Mouse (Mus musculus) intestine, postnatal 0 days (tissue): ENCODE data around the gene Ripply1. TPM values are rescaled to one million over a fixed set of nuclear protein-coding genes. Genes with fewer than 3 reads are reported as not detected.

Experiments
- ATAC-seq: fragments of 200-750 bp; cut with Nextera tagmentation; 2 replicates; pipeline ENCODE4 v1.8.0; 2017; ENCODE audit warnings: mild to moderate bottlenecking, moderate TSS enrichment, moderate library complexity
- H3K27ac ChIP-seq: fragments of 300-500 bp; sonication (generic); 2 replicates; pipeline ENCODE4 v1.5.1; 2014; ENCODE audit warnings: mild to moderate bottlenecking, low read depth, low read length, moderate library complexity
- H3K27me3 ChIP-seq: fragments of 300-500 bp; sonication (generic); replicated peaks from 2 replicates; pipeline ENCODE4 v1.6.1; 2014; ENCODE audit warnings: low read length, mixed read lengths; ENCODE audit not compliant: control insufficient read depth, insufficient read depth
- H3K36me3 ChIP-seq: fragments of 300-500 bp; sonication (generic); 2 replicates; pipeline ENCODE4 v1.6.1; 2014; ENCODE audit warnings: mild to moderate bottlenecking, moderate library complexity; ENCODE audit not compliant: control insufficient read depth, insufficient read depth
- H3K4me1 ChIP-seq: fragments of 300-500 bp; sonication (generic); replicated peaks from 2 replicates; pipeline ENCODE4 v1.6.1; 2014; ENCODE audit warnings: antibody characterized with exemption, low read length, mixed read lengths; ENCODE audit not compliant: control insufficient read depth, insufficient read depth
- H3K4me2 ChIP-seq: fragments of 300-500 bp; sonication (generic); replicated peaks from 2 replicates; pipeline ENCODE4 v1.6.1; 2014; ENCODE audit warnings: low read depth, mild to moderate bottlenecking, moderate library complexity
- H3K4me3 ChIP-seq: fragments of 300-500 bp; sonication (generic); 2 replicates; pipeline ENCODE4 v1.5.1; 2014; ENCODE audit warnings: low read depth, low read length
- H3K9ac ChIP-seq: fragments of 300-500 bp; sonication (generic); 2 replicates; pipeline ENCODE4 v1.6.1; 2014; ENCODE audit warnings: mild to moderate bottlenecking, low read depth, low read length
- H3K9me3 ChIP-seq: fragments of 300-500 bp; sonication (generic); 2 replicates; pipeline ENCODE4 v1.6.1; 2016; ENCODE audit warnings: mixed run types; ENCODE audit not compliant: control insufficient read depth
- CTCF ChIP-seq: sonication (generic); IDR thresholded peaks from 2 replicates; pipeline ENCODE4 v1.5.1; 2016; ENCODE audit warnings: low read depth, mild to moderate bottlenecking, control low read depth, antibody characterized with exemption, moderate library complexity
- WGBS: fragments of 180-500 bp; shearing (Covaris S2); extraction: QIAGEN DNeasy Blood & Tissue Kit; methylation state at CpG from one replicate; pipeline ENCODE4 v1.1.7; 2014; 5-methylcytosine and 5-hydroxymethylcytosine counted together
- polyA plus RNA-seq: library from polyadenylated mRNA; unstranded; fragments of >200 nt; fragmentation: Nextera tagmentation; extraction: Ambion mirVana; gene quantifications from 2 replicates; pipeline ENCODE4 v1.2.1, GENCODE M21; 2015

The Ripply1 gene
- polyA plus RNA-seq, 1 experiment from 2014 or later: not detected

GRCm38 (mm10) chrX:139785764-139786163 is 3.6 kb upstream of the Ripply1 start:
- Histone ChIP-seq H3K4me1 (no peaks in the 10 kb centered on the region), H3K27ac (no peak overlapping the region), H3K4me2 (no peak overlapping the region), H3K9ac (no peak overlapping the region), H3K4me3 (no peak overlapping the region), H3K9me3 (no peaks in the 10 kb centered on the region), H3K27me3 (no peaks in the 10 kb centered on the region), H3K36me3 (no peaks in the 10 kb centered on the region)
- TF ChIP-seq CTCF: no peak
- no peak for ATAC-seq
- WGBS: 73% methylated on average over 1 of the region's 1 CpGs

DNA sequence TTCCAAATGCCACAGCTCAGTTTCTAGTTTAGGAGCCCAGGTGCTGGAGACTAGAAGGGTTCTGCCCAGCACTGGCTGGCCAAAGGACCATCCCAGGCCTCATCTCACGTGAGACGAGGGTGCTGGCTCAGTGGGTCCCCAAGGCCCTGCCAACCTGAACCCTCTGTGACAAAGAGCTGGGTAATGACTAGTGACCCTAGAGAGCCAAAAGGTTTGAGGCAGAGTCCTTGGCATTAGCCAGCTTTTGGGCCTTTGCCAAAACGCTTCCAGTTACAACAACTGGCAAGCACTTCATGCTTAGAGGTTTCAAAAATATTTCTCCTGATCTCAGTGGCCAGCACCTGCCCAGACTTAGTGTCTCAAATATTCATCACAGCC is 881 bp upstream of the Ripply1 start:
- H3K9me3 ChIP-seq: no peaks in the 10 kb centered on the region
- no peak overlapping the region for H3K4me3 ChIP-seq
- H3K4me1 ChIP-seq: no peaks in the 10 kb centered on the region
- no peak overlapping the region for H3K9ac ChIP-seq
- no peak for TF ChIP-seq CTCF
- H3K27ac ChIP-seq: no peak overlapping the region
- H3K36me3 ChIP-seq: no peaks in the 10 kb centered on the region
- WGBS: 82% methylated on average over 3 of the region's 3 CpGs
- H3K4me2 ChIP-seq: no peak overlapping the region
- H3K27me3 ChIP-seq: no peaks in the 10 kb centered on the region
- no peak for ATAC-seq

- H3K36me3 ChIP-seq: no peaks in the 10 kb centered on the region
- H3K9ac ChIP-seq: no peak overlapping the region
- no peak overlapping the region for H3K4me3 ChIP-seq
- no peaks in the 10 kb centered on the region for H3K9me3 ChIP-seq
- peak; percentile 86 for ATAC-seq
- 72% methylated on average over 4 of the region's 4 CpGs for WGBS
- H3K4me1 ChIP-seq: no peaks in the 10 kb centered on the region
- H3K4me2 ChIP-seq: no peak overlapping the region
- H3K27me3 ChIP-seq: no peaks in the 10 kb centered on the region
- no peak for TF ChIP-seq CTCF
- no peak overlapping the region for H3K27ac ChIP-seq
Observed at GRCm38 (mm10) chrX:139781563-139781962, 590 bp downstream of the Ripply1 start.

DNA sequence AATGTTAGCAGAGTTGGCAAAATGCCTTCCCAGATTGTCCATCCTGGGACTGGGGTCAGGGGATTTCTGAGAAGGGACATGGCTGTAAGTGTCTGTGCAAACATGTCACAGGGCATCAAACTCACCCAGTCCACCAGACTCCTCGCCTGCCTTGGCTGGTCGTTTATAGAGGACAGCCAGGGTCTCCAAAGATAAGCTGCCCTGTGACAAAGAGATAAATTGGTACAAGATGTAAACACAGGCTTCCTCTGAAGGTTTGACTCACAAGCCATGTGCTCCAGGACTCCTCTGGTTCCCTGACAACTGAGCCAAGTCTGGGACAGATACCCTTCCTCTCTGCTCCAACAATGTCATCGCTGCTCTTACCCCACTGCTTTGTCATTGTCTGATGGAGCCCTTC is 1.2 kb downstream of the Ripply1 start:
- H3K27ac ChIP-seq: no peak overlapping the region
- no peak for ATAC-seq

DNA sequence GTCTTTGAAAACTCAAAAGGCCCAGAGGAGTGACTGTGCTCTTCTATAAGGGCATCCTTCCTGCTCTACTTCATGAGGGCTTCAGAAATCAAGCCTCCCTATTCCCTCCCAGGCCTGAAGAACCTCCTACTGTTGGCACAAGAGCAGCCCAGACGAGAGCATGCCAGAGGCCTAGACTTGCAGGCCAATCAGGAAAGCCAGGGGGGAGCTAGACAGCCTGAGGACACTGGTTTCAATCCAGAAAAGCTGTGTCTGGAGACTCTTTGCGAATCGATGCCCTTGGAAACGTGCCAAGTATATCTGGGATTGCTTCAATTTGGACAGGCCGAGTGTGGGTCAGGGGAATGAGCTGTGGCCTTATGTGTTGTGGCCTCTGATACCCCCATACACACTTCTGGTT is 2.8 kb downstream of the Ripply1 start:
- Histone ChIP-seq H3K36me3 (no peaks in the 10 kb centered on the region), H3K4me2 (no peak overlapping the region), H3K9me3 (no peaks in the 10 kb centered on the region), H3K4me1 (no peaks in the 10 kb centered on the region), H3K9ac (no peak overlapping the region), H3K27ac (no peak overlapping the region), H3K4me3 (no peak overlapping the region), H3K27me3 (no peaks in the 10 kb centered on the region)
- WGBS: 62% methylated on average over 5 of the region's 5 CpGs
- ATAC-seq: no peak
- TF ChIP-seq CTCF: no peak

More for the DNA sequence above, 1.2 kb downstream of the Ripply1 start:
- Histone ChIP-seq H3K27me3 (no peaks in the 10 kb centered on the region), H3K4me1 (no peaks in the 10 kb centered on the region), H3K4me3 (no peak overlapping the region), H3K36me3 (no peaks in the 10 kb centered on the region), H3K4me2 (no peak overlapping the region), H3K9me3 (no peaks in the 10 kb centered on the region), H3K9ac (no peak overlapping the region)
- TF ChIP-seq CTCF: no peak
- 50% methylated on average over 3 of the region's 3 CpGs for WGBS

DNA sequence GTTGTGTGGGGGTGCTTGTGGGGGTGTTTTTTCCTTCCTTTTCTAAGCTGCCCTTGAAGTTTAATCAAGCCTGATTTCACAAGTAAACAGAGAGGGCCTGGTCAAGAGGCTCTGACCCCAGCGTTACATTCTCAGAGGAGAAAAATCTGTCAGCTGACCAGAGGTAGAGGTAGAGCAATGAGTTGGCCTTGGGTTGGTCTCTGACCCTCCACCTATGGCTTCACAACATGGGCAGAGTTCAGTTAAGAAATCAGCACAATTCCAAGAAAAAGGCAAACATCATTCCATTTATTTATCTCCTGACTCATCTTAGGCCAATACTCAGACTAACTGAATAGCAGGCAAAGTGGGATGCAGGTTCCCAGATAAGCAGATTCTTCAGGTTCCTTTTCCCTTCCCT is 3.3 kb downstream of the Ripply1 start:
- no peaks in the 10 kb centered on the region for H3K36me3 ChIP-seq
- no peaks in the 10 kb centered on the region for H3K4me1 ChIP-seq
- no peak for ATAC-seq
- H3K27me3 ChIP-seq: no peaks in the 10 kb centered on the region
- no peak for TF ChIP-seq CTCF
- no peaks in the 10 kb centered on the region for H3K9me3 ChIP-seq
- no peak overlapping the region for H3K9ac ChIP-seq
- 48% methylated on average over 1 of the region's 1 CpGs for WGBS
- H3K4me2 ChIP-seq: no peak overlapping the region
- H3K4me3 ChIP-seq: no peak overlapping the region
- H3K27ac ChIP-seq: no peak overlapping the region

DNA sequence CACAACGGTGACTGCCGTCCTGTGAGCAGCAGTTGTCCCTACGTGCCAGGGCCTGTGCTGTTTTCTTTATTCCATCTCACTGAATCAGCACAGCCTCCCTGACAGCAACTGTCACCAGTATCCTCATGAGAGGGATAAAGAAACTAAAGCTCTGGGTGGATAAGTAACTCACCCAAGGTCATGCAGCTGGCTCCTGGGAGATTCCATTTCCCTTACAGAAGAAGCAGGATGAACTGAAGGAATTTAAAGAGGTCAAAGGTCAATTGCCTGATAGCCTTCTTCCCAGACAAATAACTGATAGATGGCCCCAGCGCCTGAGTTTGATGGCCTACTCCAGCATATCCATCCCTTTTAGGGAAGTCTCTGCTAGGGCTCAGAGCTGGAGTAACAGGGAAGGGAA is 4.8 kb downstream of the Ripply1 start:
- no peak overlapping the region for H3K4me3 ChIP-seq
- 48% methylated on average over 4 of the region's 4 CpGs for WGBS
- no peaks in the 10 kb centered on the region for H3K36me3 ChIP-seq
- no peak overlapping the region for H3K27ac ChIP-seq
- H3K4me1 ChIP-seq: no peaks in the 10 kb centered on the region
- no peaks in the 10 kb centered on the region for H3K27me3 ChIP-seq
- no peak for TF ChIP-seq CTCF
- H3K9me3 ChIP-seq: no peaks in the 10 kb centered on the region
- H3K9ac ChIP-seq: no peak overlapping the region
- no peak overlapping the region for H3K4me2 ChIP-seq
- ATAC-seq: no peak
